In the genomic region with DNA sequence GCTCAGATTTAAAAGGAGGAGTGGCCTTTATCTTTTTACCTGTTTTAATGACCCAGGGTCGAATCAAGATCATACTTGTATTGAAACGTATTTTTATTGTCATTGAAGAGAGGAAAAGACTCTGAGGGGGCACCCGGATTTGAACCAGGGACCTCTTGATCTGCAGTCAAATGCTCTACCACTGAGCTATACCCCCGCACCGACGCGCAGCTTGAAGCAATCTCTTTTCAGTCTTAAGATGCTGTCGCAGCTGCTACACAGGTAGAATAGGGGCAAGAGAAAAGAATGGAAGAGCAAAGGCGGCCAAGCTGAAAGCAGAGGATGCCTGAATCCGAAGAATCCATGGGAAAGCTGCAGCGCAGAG, we compare ENCODE assay signal across 8 mouse cellular contexts. TPM values are rescaled to one million over a fixed set of nuclear protein-coding genes. Genes with fewer than 3 reads are reported as not detected.
DNase-seq lines count a peak whose midpoint lies in the region; ATAC-seq and TF ChIP-seq lines count a peak whose summit lies in the region.

A gene (plus strand): TSS at position 219 of the 364 bp plus-strand sequence.

- 0 out of 2 replicates have a peak, but pooled peaks cover 2% of the 10 kb centered on the region for H3K36me3 ChIP-seq in heart, embryonic 12.5 days
- 0 out of 2 replicates have a peak, but pooled peaks cover 2% of the 10 kb centered on the region for H3K36me3 ChIP-seq in liver, embryonic 11.5 days (ENCODE audit: control insufficient read depth, insufficient read depth, low read length)
- H3K36me3 ChIP-seq in myocyte (ENCODE audit: control insufficient read depth, insufficient read depth), result no peaks in the 10 kb centered on the region
- no peaks in the 10 kb centered on the region for H3K36me3 ChIP-seq in stomach, embryonic 14.5 days (ENCODE audit: control insufficient read depth, insufficient read depth, low read length)

- peak; percentile 97 to 98 for DNase-seq in B cell, adult 2 months
- peak; percentile 88 for DNase-seq in kidney, postnatal 10 days
- peak; percentile 96 for DNase-seq in liver, embryonic 11.5 days (ENCODE audit: low spot score)

- H3K4me3 ChIP-seq in bone marrow, adult 2 months (replicated peaks; ENCODE audit: control insufficient read depth, low read depth, low read length), result peak within 1 kb of the TSS; percentile 84
- H3K4me3 ChIP-seq in embryonic fibroblast, embryonic 13.5 days (ENCODE audit: insufficient read depth, low read length), result peak within 1 kb of the TSS; percentile 99
- H3K4me3 ChIP-seq in heart, embryonic 12.5 days, result peak within 1 kb of the TSS; percentile 71
- peak within 1 kb of the TSS; percentile 64 for H3K4me3 ChIP-seq in liver, embryonic 11.5 days (ENCODE audit: low read depth, low read length)
- peak within 1 kb of the TSS; percentile 97 for H3K4me3 ChIP-seq in myocyte
- peak within 1 kb of the TSS; percentile 86 for H3K4me3 ChIP-seq in stomach, embryonic 14.5 days (ENCODE audit: low read depth, low read length)

- peak within 1 kb of the TSS; percentile 87 for H3K9ac ChIP-seq in heart, embryonic 12.5 days
- peak within 1 kb of the TSS; percentile 72 for H3K9ac ChIP-seq in liver, embryonic 11.5 days (ENCODE audit: low read depth, low read length)
- peak within 1 kb of the TSS; percentile 86 for H3K9ac ChIP-seq in stomach, embryonic 14.5 days (replicated peaks; ENCODE audit: low read depth, low read length)

- peaks cover 2% of the 10 kb centered on the region; the same call in 1 of the 2 replicates for H3K4me1 ChIP-seq in bone marrow, adult 2 months (ENCODE audit: control insufficient read depth, insufficient read depth, low read length)
- H3K4me1 ChIP-seq in embryonic fibroblast, embryonic 13.5 days (ENCODE audit: control insufficient read depth, insufficient read depth, low read length), result peaks cover 10% of the 10 kb centered on the region; the same call in 1 of the 2 replicates
- peaks cover 23% of the 10 kb centered on the region for H3K4me1 ChIP-seq in heart, embryonic 12.5 days (replicated peaks)
- H3K4me1 ChIP-seq in liver, embryonic 11.5 days (replicated peaks; ENCODE audit: control insufficient read depth, insufficient read depth, low read length), result peaks cover 25% of the 10 kb centered on the region
- peaks cover 22% of the 10 kb centered on the region for H3K4me1 ChIP-seq in stomach, embryonic 14.5 days (ENCODE audit: control insufficient read depth, insufficient read depth, low read length)

- no peak for TF ChIP-seq CTCF in bone marrow, adult 2 months (IDR thresholded peaks at IDR 0.05; ENCODE audit: control insufficient read depth, insufficient read depth, low read length)
- TF ChIP-seq CTCF in embryonic fibroblast, embryonic 13.5 days (IDR thresholded peaks at IDR 0.05; ENCODE audit: borderline replicate concordance, insufficient read depth, low read length), result no peak

- ATAC-seq in heart, embryonic 12.5 days (ENCODE audit: insufficient number of reproducible peaks, low FRiP score), result peak; percentile 52
- ATAC-seq in liver, embryonic 11.5 days (replicated peaks; ENCODE audit: low FRiP score), result peak; percentile 48
- peak; percentile 46 for ATAC-seq in stomach, embryonic 14.5 days (ENCODE audit: insufficient number of reproducible peaks, insufficient read depth, low FRiP score, low read depth)

- TF ChIP-seq POLR2A in bone marrow, adult 2 months (IDR thresholded peaks at IDR 0.05; ENCODE audit: borderline replicate concordance, control insufficient read depth, low read depth, low read length), result no peak
- TF ChIP-seq POLR2A in embryonic fibroblast, embryonic 13.5 days (IDR thresholded peaks at IDR 0.05; ENCODE audit: low read depth, low read length), result peak; percentile 47; the same call in 1 of the 2 replicates
- no peak for TF ChIP-seq POLR2A in myocyte (IDR thresholded peaks at IDR 0.05; ENCODE audit: insufficient read length, low read depth)

- peak within 1 kb of the TSS; percentile 97 for H3K27ac ChIP-seq in bone marrow, adult 2 months (ENCODE audit: control insufficient read depth, insufficient read depth, low read depth, low read length, poor library complexity)
- peak within 1 kb of the TSS; percentile 99 for H3K27ac ChIP-seq in embryonic fibroblast, embryonic 13.5 days (ENCODE audit: insufficient read depth, low read length)
- peak within 1 kb of the TSS; percentile 81 for H3K27ac ChIP-seq in heart, embryonic 12.5 days (ENCODE audit: poor library complexity, severe bottlenecking)
- H3K27ac ChIP-seq in liver, embryonic 11.5 days (ENCODE audit: low read depth, low read length), result peak within 1 kb of the TSS; percentile 86
- peak within 1 kb of the TSS; percentile 97 for H3K27ac ChIP-seq in stomach, embryonic 14.5 days (ENCODE audit: low read length)

- H3K27me3 ChIP-seq in heart, embryonic 12.5 days (replicated peaks), result no peaks in the 10 kb centered on the region
- no peaks in the 10 kb centered on the region for H3K27me3 ChIP-seq in liver, embryonic 11.5 days (replicated peaks; ENCODE audit: control insufficient read depth, insufficient read depth, low read length)
- H3K27me3 ChIP-seq in myocyte (ENCODE audit: control insufficient read depth, insufficient read depth, insufficient read length), result no peaks in the 10 kb centered on the region
- no peaks in the 10 kb centered on the region for H3K27me3 ChIP-seq in stomach, embryonic 14.5 days (ENCODE audit: control insufficient read depth, insufficient read depth, low read length)

- H3K4me2 ChIP-seq in heart, embryonic 12.5 days, result peak within 1 kb of the TSS; percentile 78
- H3K4me2 ChIP-seq in liver, embryonic 11.5 days, result peak within 1 kb of the TSS; percentile 72
- H3K4me2 ChIP-seq in myocyte (ENCODE audit: low read depth), result peak within 1 kb of the TSS; percentile 80
- H3K4me2 ChIP-seq in stomach, embryonic 14.5 days (replicated peaks; ENCODE audit: low read depth, low read length), result peak within 1 kb of the TSS; percentile 89

- H3K79me2 ChIP-seq in myocyte (ENCODE audit: control insufficient read depth, insufficient read depth), result peaks cover 34% of the 10 kb centered on the region

- under 1% methylated on average over 11 of the region's 11 CpGs for WGBS in bone marrow, adult 2 months
- WGBS in heart, embryonic 12.5 days, result under 1% methylated on average over 11 of the region's 11 CpGs
- under 1% methylated on average over 11 of the region's 11 CpGs for WGBS in liver, embryonic 11.5 days
- WGBS in stomach, embryonic 14.5 days, result under 1% methylated on average over 11 of the region's 11 CpGs

- peak within 1 kb of the TSS; percentile 39 for H3ac ChIP-seq in myocyte (ENCODE audit: control insufficient read depth, insufficient read length)

- H3K9me3 ChIP-seq in heart, embryonic 12.5 days (replicated peaks), result no peaks in the 10 kb centered on the region
- no peaks in the 10 kb centered on the region for H3K9me3 ChIP-seq in liver, embryonic 11.5 days (ENCODE audit: control insufficient read depth, low read length)
- H3K9me3 ChIP-seq in stomach, embryonic 14.5 days (ENCODE audit: control insufficient read depth, low read depth, low read length), result no peaks in the 10 kb centered on the region

TF ChIP-seq in myocyte, 11 proteins besides CTCF, POLR2A, EP300 and RAD21:
- peak in 1 of 3 experiments; percentile 24 for TF ChIP-seq MYOD1 (IDR thresholded peaks at IDR 0.05; ENCODE audit: control insufficient read depth in 1 of 3, insufficient read length in 2 of 3, low read depth in 2 of 3)
- TF ChIP-seq E2F4 (IDR thresholded peaks at IDR 0.05; ENCODE audit: insufficient read depth), result no peak
- no peak for TF ChIP-seq TCF12 (IDR thresholded peaks at IDR 0.05; ENCODE audit: insufficient read depth, poor library complexity, severe bottlenecking)

RNA-seq across cellular contexts. Expression of the gene that starts here (rescaled TPM):
- polyA plus RNA-seq in bone marrow, adult 2 months (2011; ENCODE audit: insufficient read depth, insufficient read length, low replicate concordance, missing spikeins), result 48.1 and 99.2 TPM in 2 replicates
- 243 and 284 TPM in 2 replicates for polyA plus RNA-seq in embryonic fibroblast, embryonic 13.5 days (2011; ENCODE audit: insufficient read length, low read depth, missing spikeins)
- 46.9 and 49.5 TPM in 2 replicates for polyA plus RNA-seq in heart, embryonic 12.5 days (2016; fragmentation: Nextera tagmentation; extraction: Ambion mirVana)
- polyA plus RNA-seq in liver, embryonic 11.5 days (2014; fragmentation: Nextera tagmentation; extraction: Ambion mirVana), result 54.7 and 55.3 TPM in 2 replicates
- 82.6 TPM for polyA plus RNA-seq in myocyte (2012; fragmentation: generic; extraction: Trizol)
- polyA plus RNA-seq in stomach, embryonic 14.5 days (2014; fragmentation: Nextera tagmentation; extraction: Ambion mirVana), result 73.2 and 82.0 TPM in 2 replicates

Comparison
In these comparisons a context has a peak if more than half of its experiments do, and no peak if none do; other contexts are left out.
1. Peak in every context shown above with its lines: DNase-seq, ATAC-seq, H3K4me3 ChIP-seq and H3K27ac ChIP-seq.